Mouse (Mus musculus): ENCODE results near the gene Vmn1r4. TPM values are rescaled to one million over a fixed set of nuclear protein-coding genes. Genes with fewer than 3 reads are reported as not detected.

The Vmn1r4 gene
- polyA plus RNA-seq, 1 experiment from 2014 or later, result 0.72 TPM

DNA sequence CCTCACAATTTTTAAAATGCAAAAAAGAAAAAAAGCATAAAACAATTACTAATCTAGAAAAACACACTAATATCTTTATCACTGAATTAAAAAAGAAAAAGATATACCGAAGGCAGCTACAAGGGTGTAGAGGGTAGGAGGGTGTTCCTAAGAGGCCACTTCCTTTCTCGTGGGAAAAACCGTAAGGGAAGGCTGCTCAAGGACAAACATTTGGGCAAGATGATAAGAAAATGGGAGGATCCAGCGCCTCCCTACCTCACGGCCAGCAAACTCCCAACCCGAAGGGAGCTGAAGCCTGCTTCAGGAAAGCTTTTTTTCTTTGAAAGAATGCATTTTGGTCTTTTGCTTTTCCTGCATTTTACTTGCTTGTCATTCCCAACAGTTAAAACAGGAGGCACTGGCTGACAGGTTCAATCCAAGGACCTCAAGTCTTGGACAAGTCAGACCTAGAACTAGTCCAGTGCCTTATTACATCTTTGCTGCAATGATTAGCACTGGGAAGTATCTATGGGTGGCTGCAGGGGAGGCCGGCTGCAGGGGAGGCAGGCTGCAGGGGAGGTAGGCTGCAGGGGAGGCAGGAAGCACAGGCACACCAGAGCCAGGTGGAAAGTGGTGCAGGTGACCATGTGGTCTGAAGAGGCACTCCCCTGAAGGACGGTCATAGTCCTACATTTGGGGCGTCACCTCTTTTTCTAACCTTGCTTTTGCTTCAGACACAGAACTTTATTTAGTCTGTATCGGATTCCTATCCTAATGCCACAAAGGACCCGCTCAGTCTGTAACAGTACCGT is 6.0 kb upstream of the Vmn1r4 start:
- ATAC-seq (ENCODE audit: insufficient number of reproducible peaks, insufficient read depth, low FRiP score, low TSS enrichment, low read depth), result no peak

DNA sequence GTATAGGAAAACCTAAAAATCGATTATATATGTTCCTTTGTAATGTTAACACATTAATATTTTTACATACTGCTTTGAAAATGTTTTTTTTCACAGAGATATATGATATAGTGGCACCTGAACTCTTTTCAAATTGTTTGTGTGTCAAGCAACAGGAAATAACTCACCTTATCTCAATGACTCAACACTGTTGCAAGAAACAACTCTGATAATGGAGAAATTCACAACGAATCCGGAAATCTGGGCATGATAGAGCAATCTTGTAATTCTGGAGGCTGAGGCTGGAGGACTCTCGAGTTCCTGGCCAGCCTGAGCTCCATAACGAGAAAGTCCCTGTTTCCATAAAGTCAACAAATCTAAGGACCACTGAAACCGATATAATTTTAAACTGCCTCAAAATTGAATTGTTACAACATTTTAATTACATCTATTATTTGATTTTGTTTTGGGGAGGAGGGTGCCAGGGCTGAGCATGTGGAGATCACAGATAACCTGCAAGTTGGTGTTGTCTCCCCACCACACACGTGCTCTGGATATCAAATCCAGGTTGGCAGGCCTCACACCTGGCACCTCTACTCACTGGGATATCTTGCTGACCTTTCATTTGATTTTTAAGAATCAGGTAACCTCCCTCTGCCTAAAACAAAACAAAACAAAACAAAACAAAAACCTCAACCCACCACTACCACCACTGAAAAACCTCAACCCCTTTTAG is 4.3 kb upstream of the Vmn1r4 start:
- WGBS, result 86% methylated on average over 7 of the region's 7 CpGs

More for the DNA sequence above, 6.0 kb upstream of the Vmn1r4 start:
- Histone ChIP-seq H3K9me3 (no peaks in the 10 kb centered on the region), H3K4me1 (peaks cover 26% of the 10 kb centered on the region), H3K27me3 (no peaks in the 10 kb centered on the region), H3K4me2 (no peak overlapping the region), H3K27ac (no peak overlapping the region), H3K4me3 (no peak overlapping the region), H3K36me3 (no peaks in the 10 kb centered on the region), H3K9ac (no peak overlapping the region)
- WGBS, result 73% methylated on average over 12 of the region's 12 CpGs

DNA sequence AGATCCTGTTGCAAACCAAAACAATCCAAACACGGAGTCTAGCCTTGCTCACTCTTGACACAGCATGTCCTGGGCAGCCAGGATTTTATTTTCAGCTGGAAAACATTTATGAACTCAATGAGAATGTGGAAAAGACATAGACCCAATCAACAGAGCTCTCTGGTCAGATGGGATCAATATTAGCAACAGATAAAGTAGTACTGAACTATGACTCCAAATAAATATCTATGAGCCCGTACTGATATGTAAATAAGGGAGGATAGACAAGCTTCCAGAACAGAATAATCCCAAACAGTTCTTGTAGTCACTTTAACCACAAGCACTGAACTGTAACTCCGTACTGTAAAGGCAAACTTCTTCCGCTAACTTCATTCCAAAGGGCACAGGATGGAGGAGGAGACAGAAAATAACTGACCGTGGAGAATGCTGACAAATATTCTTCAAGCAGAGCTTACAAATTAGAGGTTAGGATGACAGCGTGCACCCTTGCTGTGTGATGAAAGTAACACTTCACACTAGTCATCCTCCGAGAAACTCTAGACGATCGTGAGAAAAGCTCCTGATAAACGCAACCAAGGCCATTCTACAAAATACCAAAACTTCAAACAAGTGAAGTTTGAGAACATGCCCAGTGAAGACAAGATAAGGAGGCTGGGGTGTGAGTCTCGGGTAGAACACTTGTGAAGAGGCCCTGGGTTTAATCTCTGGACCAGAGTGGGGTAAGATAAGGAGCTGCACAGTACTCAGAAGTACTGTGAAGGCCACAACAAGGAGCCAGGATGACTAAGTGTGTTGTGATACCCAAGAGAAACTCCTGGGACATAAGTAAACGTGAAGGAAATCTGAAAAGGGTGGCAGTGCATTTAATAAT is 3.4 kb upstream of the Vmn1r4 start:
- Histone ChIP-seq H3K4me2 (no peak overlapping the region), H3K36me3 (no peaks in the 10 kb centered on the region), H3K27ac (no peak overlapping the region; the same call in 1 of the 2 replicates), H3K9me3 (no peaks in the 10 kb centered on the region), H3K4me1 (peaks cover 21% of the 10 kb centered on the region), H3K4me3 (no peak overlapping the region), H3K27me3 (no peaks in the 10 kb centered on the region), H3K9ac (no peak overlapping the region)
- no peak for ATAC-seq (ENCODE audit: insufficient number of reproducible peaks, insufficient read depth, low FRiP score, low TSS enrichment, low read depth)
- WGBS, result 67% methylated on average over 12 of the region's 12 CpGs

More for the DNA sequence above, 4.3 kb upstream of the Vmn1r4 start:
- ATAC-seq (ENCODE audit: insufficient number of reproducible peaks, insufficient read depth, low FRiP score, low TSS enrichment, low read depth), result no peak
- Histone ChIP-seq H3K27ac (no peak overlapping the region), H3K4me2 (no peak overlapping the region), H3K9ac (no peak overlapping the region), H3K9me3 (no peaks in the 10 kb centered on the region), H3K36me3 (no peaks in the 10 kb centered on the region), H3K27me3 (no peaks in the 10 kb centered on the region), H3K4me3 (no peak overlapping the region), H3K4me1 (peaks cover 19% of the 10 kb centered on the region)

DNA sequence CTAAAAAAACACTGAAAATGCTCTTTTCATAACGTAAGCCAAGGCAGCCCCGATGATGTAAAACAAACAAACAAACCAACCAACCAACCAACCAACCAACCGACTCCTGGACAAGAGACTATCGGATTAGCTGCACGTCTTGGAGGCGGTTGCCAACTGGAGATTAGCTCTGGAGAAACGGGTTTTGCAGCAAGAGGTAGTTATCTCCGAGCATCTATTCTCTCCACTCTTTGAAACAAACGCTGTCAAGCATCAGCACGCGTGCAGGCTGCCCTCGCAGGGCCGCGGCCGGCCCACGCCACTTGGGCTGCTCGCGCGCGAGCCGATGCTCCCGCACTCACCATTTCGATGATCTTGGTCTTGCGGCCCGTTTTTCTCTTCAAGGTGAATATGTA is 487 bp upstream of the Vmn1r4 start:
- Histone ChIP-seq H3K4me2 (peak overlapping the region; percentile 66), H3K4me1 (peaks cover 21% of the 10 kb centered on the region), H3K36me3 (no peaks in the 10 kb centered on the region), H3K9ac (peak overlapping the region; percentile 82), H3K9me3 (no peaks in the 10 kb centered on the region), H3K27ac (peak overlapping the region; percentile 88), H3K4me3 (peak overlapping the region; percentile 74), H3K27me3 (no peaks in the 10 kb centered on the region)
- under 1% methylated on average over 25 of the region's 25 CpGs for WGBS
- ATAC-seq (ENCODE audit: insufficient number of reproducible peaks, insufficient read depth, low FRiP score, low TSS enrichment, low read depth), result peak; percentile 20; the same call in 1 of the 2 replicates

DNA sequence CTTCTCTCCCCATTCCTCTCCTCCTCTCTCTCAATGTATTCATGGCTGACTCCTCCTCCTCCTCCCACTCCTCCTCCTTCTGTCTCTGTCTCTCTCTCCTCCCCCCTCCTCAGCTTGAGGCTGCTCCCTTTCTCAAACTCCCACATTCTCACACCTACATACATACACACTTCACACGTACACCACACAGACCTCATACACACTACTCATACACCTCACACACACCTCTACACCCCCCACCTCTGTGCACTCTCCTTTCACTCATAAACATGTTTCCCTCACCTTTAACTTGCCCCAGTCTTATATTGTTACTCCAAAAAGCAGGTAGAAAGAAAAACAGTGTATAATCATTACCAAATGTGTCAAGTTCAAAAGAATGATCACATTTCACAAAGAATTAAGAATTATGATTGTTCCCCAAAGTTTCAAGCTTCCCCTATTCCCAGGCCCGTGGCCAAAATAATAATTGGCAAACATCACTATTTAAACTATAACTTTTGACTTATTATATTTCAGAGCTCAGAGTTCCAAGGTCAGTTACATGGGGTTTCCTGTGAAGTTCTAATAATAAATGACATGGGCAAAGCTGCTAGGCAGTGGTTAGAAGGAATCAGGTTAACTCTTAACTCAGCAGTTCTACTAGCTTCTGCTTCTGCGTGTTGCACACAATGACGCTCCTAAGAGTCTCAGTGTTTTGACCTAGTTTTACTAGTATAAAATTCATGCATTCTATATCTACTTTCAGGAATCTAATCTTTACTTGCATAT is 8.0 kb downstream of the Vmn1r4 start:
- Histone ChIP-seq H3K4me2 (no peak overlapping the region), H3K4me1 (no peaks in the 10 kb centered on the region), H3K36me3 (no peaks in the 10 kb centered on the region), H3K27ac (no peak overlapping the region), H3K9me3 (no peaks in the 10 kb centered on the region), H3K9ac (no peak overlapping the region), H3K4me3 (no peak overlapping the region), H3K27me3 (no peaks in the 10 kb centered on the region)
- WGBS, result 71% methylated on average over 4 of the region's 4 CpGs
- ATAC-seq (ENCODE audit: insufficient number of reproducible peaks, insufficient read depth, low FRiP score, low TSS enrichment, low read depth), result no peak

DNA sequence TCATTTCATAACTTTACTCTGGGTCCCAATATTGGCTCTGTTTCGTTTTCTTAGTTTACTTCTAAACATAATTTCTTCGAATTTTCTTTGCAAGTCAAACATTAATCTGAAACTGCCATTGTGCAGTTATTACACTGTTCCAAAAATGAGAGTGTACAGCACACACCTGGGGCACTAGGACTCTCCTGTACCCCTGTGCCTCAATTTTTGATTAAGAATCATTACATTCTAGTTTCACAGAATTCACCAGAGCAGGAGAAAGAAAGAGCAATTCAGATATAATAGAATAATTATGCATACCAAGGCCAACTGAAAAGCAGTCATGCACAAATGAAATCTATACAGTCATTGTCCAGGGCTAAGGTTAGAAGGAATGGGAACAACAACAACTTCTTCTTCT is 8.6 kb downstream of the Vmn1r4 start:
- Histone ChIP-seq H3K36me3 (no peaks in the 10 kb centered on the region), H3K9ac (no peak overlapping the region), H3K4me3 (no peak overlapping the region), H3K4me1 (no peaks in the 10 kb centered on the region), H3K27me3 (no peaks in the 10 kb centered on the region), H3K9me3 (no peaks in the 10 kb centered on the region), H3K27ac (no peak overlapping the region), H3K4me2 (no peak overlapping the region)
- no peak for ATAC-seq (ENCODE audit: insufficient number of reproducible peaks, insufficient read depth, low FRiP score, low TSS enrichment, low read depth)
- WGBS, result 65% methylated on average over 2 of the region's 2 CpGs

DNA sequence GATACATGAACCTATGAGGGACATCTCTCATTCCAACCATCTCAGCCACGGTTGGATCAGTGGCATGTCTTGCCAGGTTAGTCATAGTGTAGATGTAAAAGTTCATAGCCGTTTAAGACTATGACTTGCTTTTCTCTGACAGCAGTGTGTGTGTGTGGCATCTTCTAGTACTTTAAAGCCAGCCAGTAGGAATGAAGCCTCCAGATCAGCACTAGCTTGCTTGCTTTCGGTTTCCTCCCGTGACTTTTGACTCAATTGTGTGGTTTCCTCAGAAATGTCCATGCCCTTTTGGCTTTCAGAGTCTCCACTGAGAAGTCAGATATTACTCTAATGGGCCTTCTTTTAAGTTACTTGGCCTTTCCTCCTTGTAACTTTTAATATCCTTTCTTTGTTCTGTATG is 10.6 kb downstream of the Vmn1r4 start:
- 80% methylated on average over 4 of the region's 4 CpGs for WGBS
- Histone ChIP-seq H3K9me3 (no peaks in the 10 kb centered on the region), H3K4me2 (no peak overlapping the region), H3K4me3 (no peak overlapping the region), H3K36me3 (no peaks in the 10 kb centered on the region), H3K27ac (no peak overlapping the region), H3K27me3 (no peaks in the 10 kb centered on the region), H3K9ac (no peak overlapping the region), H3K4me1 (no peaks in the 10 kb centered on the region)
- no peak for ATAC-seq (ENCODE audit: insufficient number of reproducible peaks, insufficient read depth, low FRiP score, low TSS enrichment, low read depth)

DNA sequence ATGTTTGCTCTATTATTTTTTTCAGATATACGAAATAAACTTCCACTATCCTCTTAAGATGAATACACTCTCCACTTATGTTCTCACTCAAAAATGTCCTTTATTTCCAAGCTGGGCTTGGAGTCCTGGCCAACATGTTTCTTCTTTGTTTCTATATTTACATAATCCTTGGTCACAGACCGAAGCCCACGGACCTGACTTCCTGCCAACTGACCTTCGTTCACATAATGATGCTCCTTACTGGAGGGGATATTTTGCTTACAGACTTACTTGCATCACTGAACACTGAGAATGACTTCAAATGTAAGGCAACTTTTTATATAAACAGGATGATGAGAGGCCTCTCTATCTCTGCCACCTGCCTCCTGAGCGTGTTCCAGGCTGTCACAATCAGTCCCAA is 32.6 kb downstream of the Vmn1r4 start:
- Histone ChIP-seq H3K4me1 (no peaks in the 10 kb centered on the region), H3K27me3 (no peaks in the 10 kb centered on the region), H3K4me3 (no peak overlapping the region), H3K36me3 (no peaks in the 10 kb centered on the region), H3K4me2 (no peak overlapping the region), H3K27ac (no peak overlapping the region), H3K9ac (no peak overlapping the region), H3K9me3 (no peaks in the 10 kb centered on the region)
- ATAC-seq (ENCODE audit: insufficient number of reproducible peaks, insufficient read depth, low FRiP score, low TSS enrichment, low read depth), result no peak
- 80% methylated on average over 5 of the region's 5 CpGs for WGBS

DNA sequence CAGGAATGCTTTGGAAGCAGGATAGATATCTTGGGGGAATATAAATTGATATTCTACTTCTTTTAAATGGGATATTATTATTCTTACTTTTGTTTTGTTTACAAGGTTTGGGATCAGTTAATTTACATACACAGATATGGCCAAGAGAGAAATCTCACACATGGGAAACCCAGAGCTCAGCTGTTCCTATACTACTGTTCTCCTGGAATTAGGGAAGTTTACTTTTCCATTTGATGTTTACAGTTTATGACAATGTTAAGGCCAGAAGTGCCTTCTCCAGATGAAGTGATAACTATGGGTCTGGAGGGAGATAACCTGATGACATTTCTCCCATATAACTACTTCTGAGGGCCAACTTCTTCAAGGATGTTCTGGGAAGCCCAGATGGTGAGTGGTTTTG is 46.2 kb downstream of the Vmn1r4 start, which contains the start of gene Vmn1r5:
Gene Vmn1r5 (plus strand): TSS at position 301 of the 400 bp plus-strand sequence.
- no peak within 1 kb of the TSS for H3K4me2 ChIP-seq
- H3K4me3 ChIP-seq, result no peak within 1 kb of the TSS
- H3K27ac ChIP-seq, result no peak within 1 kb of the TSS
- no peaks in the 10 kb centered on the region for H3K9me3 ChIP-seq
- no peak for ATAC-seq (ENCODE audit: insufficient number of reproducible peaks, insufficient read depth, low FRiP score, low TSS enrichment, low read depth)
- H3K9ac ChIP-seq, result no peak within 1 kb of the TSS
- H3K36me3 ChIP-seq, result no peaks in the 10 kb centered on the region
- H3K4me1 ChIP-seq, result no peaks in the 10 kb centered on the region
- H3K27me3 ChIP-seq, result no peaks in the 10 kb centered on the region

DNA sequence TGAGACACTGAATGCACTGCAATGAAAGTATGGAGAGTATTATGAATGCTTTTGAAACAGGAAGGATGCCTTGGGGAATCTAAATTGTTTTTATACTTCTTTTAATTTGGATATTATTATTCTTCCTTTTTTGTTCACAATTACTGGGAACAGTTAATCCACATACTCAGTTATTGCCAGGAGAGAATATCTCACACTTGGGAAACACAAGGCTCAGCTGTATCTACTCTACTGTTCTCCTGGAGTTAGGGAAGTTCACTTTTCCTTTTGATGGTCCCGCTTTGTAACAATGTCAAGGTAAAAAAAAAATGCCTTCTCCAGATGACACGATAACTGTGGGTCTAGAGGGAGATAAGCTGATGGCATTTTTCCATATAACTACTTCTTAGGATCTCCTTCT is 73.1 kb downstream of the Vmn1r4 start, which contains the start of gene Vmn1r6:
Gene Vmn1r6 (plus strand): TSS at position 301 of the 400 bp plus-strand sequence.
- Histone ChIP-seq H3K9me3 (no peaks in the 10 kb centered on the region), H3K27me3 (no peaks in the 10 kb centered on the region), H3K4me1 (no peaks in the 10 kb centered on the region), H3K27ac (no peak within 1 kb of the TSS), H3K4me3 (no peak within 1 kb of the TSS), H3K4me2 (no peak within 1 kb of the TSS), H3K36me3 (no peaks in the 10 kb centered on the region), H3K9ac (no peak within 1 kb of the TSS)
- no peak for ATAC-seq (ENCODE audit: insufficient number of reproducible peaks, insufficient read depth, low FRiP score, low TSS enrichment, low read depth)
- 89% methylated on average over 2 of the region's 2 CpGs for WGBS

Data from embryonic facial prominence, embryonic 13.5 days (tissue).